Mouse (Mus musculus) E14TG2a.4 (cell line): ENCODE measurements around the gene Clp1.

Experiments used
- H3K27me3 ChIP-seq: 2 replicates; pipeline ENCODE4 v1.6.1; 2014; ENCODE audit warnings: low read length, control low read depth; ENCODE audit not compliant: insufficient read depth
- H3K36me3 ChIP-seq: 2 replicates; pipeline ENCODE4 v1.6.1; 2014; ENCODE audit warnings: low read length, control low read depth; ENCODE audit not compliant: insufficient read depth
- H3K4me1 ChIP-seq: replicated peaks from 2 replicates; pipeline ENCODE4 v1.6.1; 2014; ENCODE audit warnings: low read depth, low read length, control low read depth
- H3K4me3 ChIP-seq: replicated peaks from 2 replicates; pipeline ENCODE4 v1.5.1; 2014; ENCODE audit warnings: mild to moderate bottlenecking, low read length
- H3K9me3 ChIP-seq: 2 replicates; pipeline ENCODE4 v1.6.1; 2014; ENCODE audit warnings: low read length, control low read depth
- CTCF ChIP-seq: conservative IDR thresholded peaks from 2 replicates; pipeline ENCODE4 v1.5.1; 2014; ENCODE audit warnings: low read length
- NANOG ChIP-seq: IDR thresholded peaks from 2 replicates; pipeline ENCODE4 v1.6.1; 2014; ENCODE audit warnings: borderline replicate concordance, low read length, mixed read lengths
- POU5F1 ChIP-seq: IDR thresholded peaks from 2 replicates; pipeline ENCODE4 v1.6.1; 2014; ENCODE audit warnings: low read length, borderline replicate concordance

The Clp1 gene

DNA sequence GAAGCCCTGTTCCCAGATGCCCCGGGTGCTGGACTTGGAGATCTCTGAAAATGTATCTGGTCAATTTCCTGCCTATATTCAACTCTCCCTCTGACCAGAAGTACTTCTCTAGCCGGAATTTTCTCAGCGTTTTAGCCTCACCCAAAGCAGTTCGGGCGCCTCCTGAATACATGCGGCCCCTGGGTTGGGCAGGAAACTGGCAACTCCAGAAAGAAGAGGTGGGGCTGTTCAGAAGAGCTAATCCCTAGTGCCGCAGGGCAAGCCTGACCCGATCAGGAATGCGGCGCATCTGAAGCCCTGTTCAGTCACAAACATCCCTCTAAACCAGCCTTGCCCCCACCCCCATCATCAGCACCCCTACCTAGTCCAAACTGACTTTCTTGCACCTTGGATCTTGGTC is 17.0 kb upstream of the Clp1 start:
- Histone ChIP-seq H3K4me3 (peak overlapping the region; percentile 100), H3K4me1 (peaks cover 63% of the 10 kb centered on the region), H3K27me3 (peaks cover 11% of the 10 kb centered on the region; the same call in 1 of the 2 replicates), H3K9me3 (no peaks in the 10 kb centered on the region), H3K36me3 (peaks cover 33% of the 10 kb centered on the region)
- TF ChIP-seq NANOG (no peak), CTCF (no peak), POU5F1 (no peak)

DNA sequence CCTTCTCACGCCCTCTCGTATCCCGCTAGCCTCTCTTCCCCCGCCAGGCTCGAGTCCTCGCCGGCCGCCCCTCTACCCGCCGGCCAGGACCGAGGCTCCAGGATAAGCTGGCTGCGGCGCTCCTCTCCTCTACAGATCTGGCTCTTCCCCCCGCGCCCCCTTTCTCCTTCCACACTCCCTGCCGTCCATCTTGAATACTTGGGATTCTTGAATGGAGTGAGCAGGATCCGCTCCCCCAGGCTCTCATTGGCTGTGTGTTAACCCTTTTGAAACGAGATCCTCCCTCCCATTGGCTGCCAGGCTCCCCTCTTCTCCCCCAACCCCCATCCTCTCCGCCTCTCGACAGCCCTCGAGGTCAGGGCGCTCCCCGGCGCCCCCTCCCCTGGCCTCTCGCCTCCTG is 16.4 kb upstream of the Clp1 start, which contains the start of gene Gm19426:
Gm19426 (minus strand) TSS at position 95 of the 400 bp plus-strand sequence.
- Histone ChIP-seq H3K9me3 (no peaks in the 10 kb centered on the region), H3K4me1 (peaks cover 69% of the 10 kb centered on the region), H3K4me3 (peak within 1 kb of the TSS; percentile 100), H3K27me3 (peaks cover 11% of the 10 kb centered on the region; the same call in 1 of the 2 replicates), H3K36me3 (peaks cover 33% of the 10 kb centered on the region)
- TF ChIP-seq CTCF (no peak), POU5F1 (no peak), NANOG (no peak)

DNA sequence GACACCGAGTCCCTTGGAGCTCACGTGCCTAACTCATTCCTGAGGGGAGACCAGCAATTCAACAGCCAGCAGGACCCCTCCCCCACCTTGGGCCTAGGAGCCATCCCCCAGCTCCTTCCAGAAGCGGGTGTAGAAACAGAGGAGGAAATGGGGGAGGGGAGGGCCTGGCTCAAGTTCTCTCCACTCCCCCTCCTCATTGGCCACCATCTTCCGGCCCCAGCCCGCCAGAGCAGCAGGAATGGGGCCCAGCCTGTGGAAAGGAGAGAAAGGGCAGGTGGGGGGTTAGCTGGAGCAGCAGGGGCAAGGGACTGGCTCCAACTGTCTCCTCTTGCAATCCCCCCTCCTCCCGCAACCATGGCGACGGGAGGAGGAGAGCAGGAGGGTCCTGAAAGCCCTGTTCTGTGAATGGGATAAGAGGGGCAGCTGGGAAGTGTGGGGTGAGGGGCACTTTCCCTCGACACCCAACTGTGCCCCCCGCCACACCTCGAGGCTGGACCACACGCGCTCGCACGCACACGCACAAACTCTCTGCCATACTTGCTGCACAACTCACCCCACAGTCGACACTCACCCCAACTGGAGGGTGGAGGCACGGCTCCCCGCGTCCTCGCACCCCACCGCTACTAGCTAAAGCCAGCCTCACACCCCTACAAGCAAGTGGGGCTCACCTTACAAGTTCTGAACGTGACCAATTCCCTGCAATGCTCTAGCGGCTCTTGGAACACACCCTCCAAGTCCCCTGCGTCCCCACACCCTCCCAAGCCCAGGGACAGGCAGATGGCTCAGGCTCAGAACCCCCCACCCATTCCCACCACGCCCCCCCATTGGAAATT is 15.5 kb upstream of the Clp1 start:
- Histone ChIP-seq H3K36me3 (peaks cover 33% of the 10 kb centered on the region), H3K9me3 (no peaks in the 10 kb centered on the region), H3K27me3 (peaks cover 11% of the 10 kb centered on the region; the same call in 1 of the 2 replicates), H3K4me1 (peaks cover 78% of the 10 kb centered on the region), H3K4me3 (peak overlapping the region; percentile 100)
- no peak for TF ChIP-seq CTCF
- no peak for TF ChIP-seq NANOG
- no peak for TF ChIP-seq POU5F1

DNA sequence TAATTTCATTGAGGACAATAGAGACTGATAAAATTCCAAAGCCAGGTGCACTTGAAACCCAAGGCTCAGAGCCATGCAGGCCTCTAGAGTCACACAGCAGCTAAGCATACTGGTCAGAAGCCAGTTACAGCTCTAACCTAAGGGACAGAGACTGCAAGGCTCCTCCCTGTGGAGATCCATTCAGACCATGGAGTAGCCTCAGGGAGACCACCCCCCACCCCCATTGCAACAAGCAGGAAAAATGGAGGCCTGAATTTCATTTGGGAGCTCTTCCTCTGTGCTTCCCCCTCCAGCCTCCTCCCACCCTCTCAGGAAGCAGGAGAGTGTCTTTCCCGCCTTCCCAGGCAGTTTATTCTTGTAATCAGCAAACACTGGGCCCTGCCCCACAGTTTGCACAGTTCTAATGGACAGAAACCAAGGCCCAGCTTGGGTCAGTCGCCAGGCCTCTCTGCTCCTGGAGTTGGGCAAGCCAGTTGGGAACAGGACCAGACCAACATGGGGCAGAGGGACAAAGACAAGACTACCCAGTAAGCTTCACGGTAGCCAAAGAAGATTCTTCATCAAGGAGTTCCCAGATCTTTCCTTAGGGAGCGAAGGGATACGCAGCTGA is 14.8 kb upstream of the Clp1 start:
- Histone ChIP-seq H3K36me3 (peaks cover 33% of the 10 kb centered on the region), H3K27me3 (peaks cover 6% of the 10 kb centered on the region; the same call in 1 of the 2 replicates), H3K9me3 (no peaks in the 10 kb centered on the region), H3K4me1 (peaks cover 80% of the 10 kb centered on the region), H3K4me3 (peak overlapping the region; percentile 100)
- TF ChIP-seq CTCF (no peak), NANOG (no peak), POU5F1 (no peak)

DNA sequence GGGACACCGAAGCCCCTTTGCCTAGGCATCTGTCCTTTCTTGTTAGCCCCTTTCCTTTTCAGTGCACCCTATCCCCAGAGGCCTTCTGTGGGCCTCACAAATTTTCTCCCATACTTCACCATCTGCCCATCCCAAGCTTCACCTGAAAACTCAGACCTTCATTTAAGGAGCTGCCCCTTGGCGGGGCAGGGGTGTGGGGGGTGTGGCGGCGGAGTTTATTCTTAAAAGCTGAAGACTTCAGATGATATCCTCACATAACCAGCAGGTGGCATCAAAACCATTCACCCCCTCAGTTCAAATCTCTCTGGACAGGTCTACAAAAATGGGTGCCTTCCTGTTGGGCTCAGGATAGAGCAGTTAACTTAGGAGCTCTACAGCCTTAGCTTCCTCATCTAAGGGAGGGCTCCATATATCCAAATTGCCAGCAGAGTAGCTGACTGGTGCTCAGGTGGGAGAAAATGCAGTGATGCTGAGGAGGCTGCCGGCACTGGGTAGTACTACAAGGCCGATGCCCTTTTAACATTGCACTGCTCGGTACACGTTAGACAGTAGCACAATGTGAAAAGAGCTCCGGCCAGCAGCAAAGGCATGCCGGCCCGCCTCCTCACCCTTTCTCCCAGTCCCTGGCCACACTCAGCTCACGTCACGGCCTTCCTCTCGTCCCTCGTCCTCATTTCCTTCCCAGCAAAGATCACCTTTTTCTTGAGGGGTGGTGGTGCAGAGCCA is 13.6 kb upstream of the Clp1 start:
- Histone ChIP-seq H3K4me1 (peaks cover 80% of the 10 kb centered on the region), H3K27me3 (peaks cover 6% of the 10 kb centered on the region), H3K36me3 (peaks cover 33% of the 10 kb centered on the region), H3K9me3 (no peaks in the 10 kb centered on the region), H3K4me3 (peak overlapping the region; percentile 100)
- TF ChIP-seq NANOG (no peak), CTCF (0 out of 2 replicates have a peak, but pooled peaks have one; percentile 11)

DNA sequence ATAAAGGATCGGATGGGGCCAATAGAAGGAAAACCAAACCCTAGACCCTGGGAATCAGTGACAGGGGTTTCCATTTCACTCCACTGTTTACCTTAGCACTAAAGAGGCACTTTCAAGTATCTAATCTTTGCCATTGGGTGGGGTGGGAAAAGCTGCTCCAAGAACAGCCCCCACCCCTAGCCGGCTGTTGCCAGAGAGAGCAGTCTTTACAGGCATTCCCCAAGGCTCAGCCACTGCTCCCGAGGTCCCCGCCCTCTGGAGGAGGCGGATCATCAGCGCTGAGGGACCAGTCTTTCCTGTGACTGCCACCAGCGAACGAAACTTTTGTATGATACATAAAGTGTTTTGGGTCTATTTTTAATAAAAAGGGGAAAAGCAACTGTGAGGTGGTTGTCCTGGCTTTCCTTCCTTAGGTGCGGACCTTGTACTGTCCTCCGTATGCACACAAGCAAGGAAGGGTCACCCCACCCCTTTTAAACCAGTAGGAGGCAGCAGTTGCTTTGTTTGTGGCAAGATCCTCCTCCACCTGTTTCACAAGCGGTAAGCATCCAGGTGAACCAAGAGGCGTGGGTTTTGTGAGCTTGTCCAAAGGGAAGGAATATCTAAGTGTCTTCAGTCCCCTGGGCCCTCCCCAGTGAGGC is 11.2 kb upstream of the Clp1 start:
- TF ChIP-seq CTCF (peak; percentile 50), POU5F1 (no peak)
- Histone ChIP-seq H3K4me3 (peak overlapping the region; percentile 100), H3K4me1 (peaks cover 87% of the 10 kb centered on the region), H3K9me3 (no peaks in the 10 kb centered on the region), H3K27me3 (peaks cover 30% of the 10 kb centered on the region), H3K36me3 (peaks cover 33% of the 10 kb centered on the region)

DNA sequence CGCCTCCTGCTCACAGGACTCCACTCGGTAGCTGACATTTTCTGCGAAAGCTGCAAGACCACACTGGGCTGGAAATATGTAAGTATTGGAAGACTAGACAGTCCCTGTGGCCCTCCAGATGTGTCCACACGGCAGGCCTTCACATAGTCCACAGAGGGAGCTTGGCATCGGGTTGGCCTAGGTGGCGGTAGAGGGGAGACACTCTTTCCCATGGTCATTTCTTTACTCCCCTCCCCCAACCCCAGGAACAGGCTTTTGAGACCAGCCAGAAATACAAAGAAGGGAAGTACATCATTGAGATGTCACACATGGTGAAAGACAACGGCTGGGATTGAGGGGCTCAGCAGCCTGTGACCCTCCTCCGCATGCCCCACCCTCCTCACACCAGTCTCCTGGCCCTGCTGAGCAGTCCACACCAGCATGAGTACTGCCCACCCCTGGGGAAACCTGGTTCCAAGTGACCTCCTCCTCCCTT is 10.3 kb upstream of the Clp1 start:
- peaks cover 33% of the 10 kb centered on the region for H3K36me3 ChIP-seq
- no peak for TF ChIP-seq CTCF
- no peak for TF ChIP-seq POU5F1
- TF ChIP-seq NANOG: no peak
- H3K27me3 ChIP-seq: peaks cover 37% of the 10 kb centered on the region
- no peaks in the 10 kb centered on the region for H3K9me3 ChIP-seq
- peak overlapping the region; percentile 100; the same call in 1 of the 2 replicates for H3K4me3 ChIP-seq
- peaks cover 90% of the 10 kb centered on the region for H3K4me1 ChIP-seq
